Mouse (Mus musculus) layer of hippocampus, adult 11-12 months (tissue): ENCODE measurements around the gene Sdk2.

Experiments used
- DNase-seq: peaks from one replicate; pipeline ENCODE4 v3.0.0; 2022; ENCODE audit warnings: low spot score

Gene Sdk2

DNA sequence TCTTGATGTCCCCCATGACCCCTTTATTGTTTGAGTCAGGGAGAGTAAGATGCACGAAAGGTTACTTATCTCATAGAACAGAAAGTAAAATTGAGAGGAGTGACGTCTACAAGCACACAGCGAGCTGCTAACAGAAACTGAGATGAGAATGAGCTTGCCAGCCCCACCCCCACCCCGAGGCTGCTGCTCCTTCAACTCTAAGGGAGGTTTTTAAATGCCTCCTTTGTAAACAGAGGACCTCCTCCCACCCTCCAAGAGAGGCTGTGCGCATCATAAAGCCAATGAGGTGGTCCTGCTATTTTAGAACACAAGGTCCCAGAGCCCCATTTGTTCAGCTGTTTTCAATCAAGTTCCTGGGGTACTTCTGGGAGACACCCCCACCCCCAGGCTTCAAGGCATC lies 303.4 kb downstream of the Sdk2 start:
- DNase-seq: no peak

DNA sequence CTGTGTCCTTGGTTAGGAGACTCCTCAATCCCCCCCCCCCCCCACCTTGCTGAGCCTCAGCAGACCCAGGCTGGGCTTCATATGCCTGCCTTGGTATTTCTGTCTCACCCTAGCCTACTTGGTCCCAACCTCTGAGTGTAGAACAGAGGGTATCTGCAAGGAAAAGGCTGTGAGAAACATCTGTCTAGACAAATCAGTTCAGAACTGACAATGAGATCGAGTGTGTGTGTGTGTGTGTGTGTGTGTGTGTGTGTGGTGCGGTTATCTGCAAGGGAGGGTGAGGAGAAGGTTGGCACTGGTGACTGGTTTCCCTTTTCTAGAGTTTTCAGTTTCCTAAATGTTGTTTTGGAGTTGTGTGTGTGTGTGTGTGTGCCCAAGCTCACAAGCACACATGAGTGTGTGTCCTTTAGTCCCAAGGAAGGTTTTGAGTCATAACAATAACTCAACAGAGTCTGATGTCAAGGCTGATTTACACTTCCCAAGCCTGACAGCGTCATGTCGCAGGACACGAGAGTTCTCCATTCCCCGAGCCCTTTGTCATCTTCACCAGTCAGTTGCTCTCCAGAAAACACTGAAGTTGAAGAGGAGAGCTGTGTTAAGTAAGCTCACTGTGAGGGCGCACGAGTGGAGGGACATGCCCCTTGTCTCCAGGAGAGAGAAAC lies 304.6 kb downstream of the Sdk2 start:
- no peak for DNase-seq

GRCm38 (mm10) chr11:113761646-113762045 lies 305.2 kb downstream of the Sdk2 start:
- DNase-seq: no peak

DNA sequence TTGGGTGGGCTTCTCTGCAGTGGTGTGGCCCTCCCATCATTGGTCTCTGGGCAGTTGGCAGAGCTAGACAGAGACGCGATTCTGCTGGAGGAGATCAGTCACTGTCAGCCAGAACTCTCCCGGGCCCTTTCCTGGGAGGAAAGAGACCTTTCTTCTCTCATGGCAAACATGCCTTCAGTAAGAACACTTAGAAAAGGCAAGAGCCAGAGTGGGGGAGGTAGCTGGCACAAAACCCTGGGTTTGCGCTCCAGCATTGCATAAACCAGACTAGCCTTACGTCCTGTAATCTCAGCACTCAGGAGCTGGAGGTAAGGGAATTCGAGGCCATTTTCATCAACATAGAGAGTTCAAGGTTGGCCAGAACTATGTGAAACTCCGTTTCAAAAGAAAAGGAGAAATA lies 306.4 kb downstream of the Sdk2 start:
- DNase-seq: no peak

DNA sequence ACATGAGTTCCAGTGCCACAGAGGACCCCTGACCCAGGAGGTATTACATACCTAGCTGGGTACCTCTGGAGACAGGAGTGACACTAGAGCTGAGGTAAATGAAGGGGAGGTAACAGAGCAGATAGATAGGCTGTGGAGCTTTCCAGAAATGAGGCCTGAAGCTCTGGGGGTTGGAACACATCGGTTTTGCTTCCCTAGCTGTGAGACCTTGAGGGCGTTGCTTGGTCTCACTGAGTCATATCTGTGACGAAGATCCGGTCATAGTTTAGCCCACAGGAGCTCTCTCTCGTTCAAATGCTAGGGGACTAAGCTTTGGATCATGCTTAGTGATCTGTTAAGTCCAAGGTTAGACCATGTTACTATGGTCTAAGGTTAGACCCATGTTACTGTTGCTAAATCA lies 308.0 kb downstream of the Sdk2 start:
- no peak for DNase-seq

DNA sequence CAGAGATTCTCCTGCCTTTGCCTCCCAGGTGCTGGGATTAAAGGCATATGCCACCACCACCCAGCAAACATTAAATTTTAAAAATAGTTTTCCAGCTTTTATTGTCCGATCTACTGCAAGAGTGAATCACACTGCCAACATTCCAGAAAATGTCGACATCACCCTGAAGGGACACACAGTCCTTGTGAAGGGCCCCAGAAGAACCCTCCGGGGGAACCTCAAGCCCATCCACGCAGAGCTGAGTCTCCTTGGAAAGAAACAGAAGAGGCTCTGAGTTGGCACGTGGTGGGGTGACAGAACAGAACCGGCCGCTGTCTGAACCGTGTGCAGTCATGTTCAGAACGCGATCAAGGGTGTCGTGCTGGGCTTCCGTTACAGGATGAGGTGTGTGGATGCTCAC lies 310.3 kb downstream of the Sdk2 start:
- DNase-seq: no peak

- DNase-seq: no peak
These were observed 311.0 kb downstream of the Sdk2 start for GRCm38 (mm10) chr11:113755878-113756277.

DNA sequence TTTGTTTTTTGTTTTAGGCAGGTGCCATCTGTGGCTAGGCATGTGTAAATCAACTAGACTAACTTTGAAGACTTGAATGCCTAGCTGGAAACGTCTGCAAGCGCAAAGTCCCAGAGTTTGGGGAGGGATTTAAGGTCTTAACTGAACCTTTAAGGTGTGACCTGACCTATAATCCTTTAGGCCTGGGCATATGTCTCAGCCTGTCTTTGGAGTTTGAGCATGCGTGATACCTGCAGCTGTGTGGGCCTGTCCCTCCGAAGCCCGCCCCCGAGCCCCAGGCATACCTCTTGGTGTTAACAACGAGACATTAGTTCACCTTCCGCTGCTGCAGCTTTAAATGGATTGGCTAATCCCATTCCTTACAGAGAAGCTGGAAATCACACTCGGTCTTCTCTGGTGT lies 312.0 kb downstream of the Sdk2 start:
- no peak for DNase-seq

GRCm38 (mm10) chr11:113752685-113753430 lies 314.0 kb downstream of the Sdk2 start:
- DNase-seq: no peak

DNA sequence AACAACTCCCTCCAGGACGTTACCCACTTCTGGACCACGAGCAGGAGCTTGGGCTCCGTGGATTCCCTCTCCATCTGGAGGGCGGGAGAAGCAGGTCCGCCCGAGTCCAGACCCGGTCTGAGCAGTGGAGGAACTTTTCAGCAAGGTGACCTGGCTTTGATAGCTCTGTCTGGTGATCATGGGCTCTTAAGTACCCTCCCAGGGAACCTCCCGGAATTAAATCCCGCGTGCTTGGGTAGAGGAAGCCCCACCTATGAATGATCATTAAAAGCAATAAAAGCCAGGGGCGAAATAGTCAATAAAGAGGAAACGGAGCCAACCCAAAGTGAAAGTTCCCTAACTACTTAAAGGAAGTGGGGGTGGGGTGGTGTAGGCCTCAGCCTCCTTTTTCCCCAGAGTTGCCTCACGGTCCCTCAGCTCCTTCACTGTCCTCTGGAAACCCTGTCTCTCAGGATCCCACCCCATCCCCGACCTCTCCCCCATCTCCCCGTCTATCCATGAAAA lies 314.6 kb downstream of the Sdk2 start:
- no peak for DNase-seq

- DNase-seq: peak; percentile 79
These were observed 315.3 kb downstream of the Sdk2 start, which contains the start of gene Cdc42ep4 for GRCm38 (mm10) chr11:113751484-113752084. TSS of gene Cdc42ep4 (minus strand) at chr11:113751881.

GRCm38 (mm10) chr11:113750571-113751483 lies 316.0 kb downstream of the Sdk2 start:
- peak; percentile 67 for DNase-seq

GRCm38 (mm10) chr11:113749749-113750351 lies 317.0 kb downstream of the Sdk2 start:
- no peak for DNase-seq

DNA sequence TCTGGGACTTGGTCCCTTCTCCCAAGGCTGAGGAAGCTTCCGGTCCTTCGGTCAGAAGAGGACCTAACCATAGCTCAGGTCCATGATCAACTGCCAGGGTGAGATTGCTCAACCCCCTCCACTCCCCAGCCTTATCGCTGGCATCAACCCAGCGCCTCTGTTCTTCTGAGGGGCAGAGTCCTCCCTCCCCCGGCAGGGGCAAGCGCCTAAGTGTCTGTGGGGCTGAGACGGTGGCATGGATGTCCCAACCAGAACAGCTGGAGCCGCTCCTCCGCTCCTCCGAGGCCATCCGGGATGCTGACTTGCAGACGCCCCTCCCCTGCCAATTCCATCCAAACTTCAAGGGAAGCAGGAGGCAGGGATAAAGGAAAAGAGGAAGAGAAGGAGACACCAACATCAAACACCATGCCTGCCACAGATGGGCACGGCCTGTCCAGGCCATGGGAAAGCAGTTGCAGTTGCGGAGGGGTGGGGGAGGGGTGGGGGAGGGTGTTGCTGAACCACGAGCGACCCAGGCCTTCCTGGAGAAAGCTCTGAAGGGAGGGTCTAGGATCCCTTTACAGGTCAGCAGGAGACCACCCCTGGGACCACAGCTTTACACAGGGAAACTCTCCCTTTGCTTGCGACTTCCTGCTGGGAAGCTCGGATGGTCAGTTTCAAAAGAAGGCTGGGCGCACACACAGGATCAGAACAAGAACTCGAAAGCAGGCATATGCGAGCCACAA lies 317.9 kb downstream of the Sdk2 start:
- DNase-seq: no peak

DNA sequence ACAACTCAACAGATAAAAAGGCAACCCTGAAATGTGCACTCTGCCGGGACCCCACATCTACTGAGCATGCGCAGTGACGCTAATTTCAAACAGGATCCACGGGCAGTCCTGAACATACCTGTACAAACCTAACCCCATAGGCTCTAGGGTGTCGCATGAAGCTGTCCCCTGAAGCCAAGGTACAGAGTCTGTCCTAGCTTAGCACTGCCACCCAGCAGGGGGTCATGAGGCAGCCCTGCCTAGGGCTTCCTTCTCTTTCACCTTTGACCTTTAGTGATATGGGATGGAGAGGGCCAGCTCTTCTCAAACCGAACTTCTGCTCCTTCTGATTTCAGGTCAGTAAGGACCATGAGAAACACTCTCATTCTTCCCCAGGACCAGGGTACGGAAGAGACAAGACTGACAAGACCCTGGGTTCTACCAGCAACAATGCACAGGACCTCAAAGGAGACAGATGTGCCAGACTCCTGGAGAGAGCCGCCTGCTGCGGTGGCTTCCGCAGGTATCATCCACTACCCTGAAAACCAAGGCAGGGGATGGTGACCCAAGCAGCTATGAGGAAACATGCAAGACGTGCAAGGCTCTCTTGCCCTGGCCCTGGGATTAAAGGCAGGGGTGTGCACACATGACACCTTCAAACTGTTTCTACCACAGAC lies 319.0 kb downstream of the Sdk2 start:
- DNase-seq: no peak

GRCm38 (mm10) chr11:113747056-113747455 lies 319.8 kb downstream of the Sdk2 start:
- DNase-seq: no peak

GRCm38 (mm10) chr11:113745961-113746360 lies 320.9 kb downstream of the Sdk2 start:
- no peak for DNase-seq

GRCm38 (mm10) chr11:113742998-113743397 lies 323.8 kb downstream of the Sdk2 start:
- no peak for DNase-seq

DNA sequence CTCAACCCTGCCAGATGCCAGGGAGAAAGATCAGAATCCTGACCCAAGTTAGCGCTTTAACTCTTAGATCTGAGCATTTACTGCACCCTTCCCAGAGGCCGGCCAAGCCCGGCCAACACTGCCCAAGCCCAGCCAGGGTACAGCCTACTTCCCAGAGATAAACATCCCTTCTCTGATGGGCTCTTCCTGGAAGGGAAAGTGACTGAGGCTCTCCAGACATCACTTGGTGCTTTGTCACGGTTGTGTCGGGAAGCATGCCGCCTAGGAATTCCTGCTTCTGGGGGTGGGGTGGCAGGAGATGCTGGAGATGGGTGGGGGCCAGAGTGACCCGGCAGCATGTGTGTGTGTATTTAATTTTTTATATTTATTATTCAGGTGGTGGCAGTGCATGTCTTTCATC lies 326.7 kb downstream of the Sdk2 start:
- no peak for DNase-seq

DNA sequence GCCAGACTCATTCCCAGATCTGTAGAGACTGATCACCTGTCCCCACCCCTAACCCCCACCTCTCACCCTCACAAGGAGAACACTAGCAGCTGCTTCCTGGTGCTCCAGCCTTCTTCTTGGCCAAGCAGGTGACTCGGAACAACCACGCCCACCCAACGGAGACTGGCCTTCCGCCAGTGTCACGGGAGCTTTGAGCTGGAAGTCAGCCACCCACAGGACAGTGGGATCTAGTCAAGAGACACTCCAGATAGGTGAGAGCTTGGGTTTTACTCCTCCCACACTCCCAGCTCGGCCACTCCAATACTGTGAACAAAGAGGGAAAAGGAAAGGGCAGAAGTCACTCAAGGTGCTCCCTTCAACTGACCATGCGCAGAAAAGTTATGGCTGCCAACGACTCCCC lies 327.6 kb downstream of the Sdk2 start:
- no peak for DNase-seq
